Mouse (Mus musculus) liver, embryonic 16.5 days (tissue): ENCODE data around the gene Gatc. TPM values are rescaled to one million over a fixed set of nuclear protein-coding genes. Genes with fewer than 3 reads are reported as not detected.
"Not testable (repeated sequence)": the region's sequence is repeated elsewhere in the genome, so short reads cannot be mapped to it uniquely, and the experiment has no call there.

Experiments
- ATAC-seq: fragments of 200-750 bp; cut with Nextera tagmentation; 2 replicates; pipeline ENCODE4 v1.8.0; 2017; ENCODE audit warnings: low read depth, mild to moderate bottlenecking, moderate number of reproducible peaks, moderate library complexity
- H3K27ac ChIP-seq: fragments of 300-500 bp; sonication (generic); 2 replicates; pipeline ENCODE4 v1.5.1; 2014; ENCODE audit warnings: mild to moderate bottlenecking, low read length
- H3K27me3 ChIP-seq: fragments of 300-500 bp; sonication (generic); 2 replicates; pipeline ENCODE4 v1.6.1; 2014; ENCODE audit warnings: low read depth, low read length, mixed read lengths; ENCODE audit not compliant: control insufficient read depth, insufficient read depth
- H3K36me3 ChIP-seq: fragments of 300-500 bp; sonication (generic); 2 replicates; pipeline ENCODE4 v1.6.1; 2014; ENCODE audit warnings: mild to moderate bottlenecking; ENCODE audit not compliant: control insufficient read depth, insufficient read depth
- H3K4me1 ChIP-seq: fragments of 300-500 bp; sonication (generic); 2 replicates; pipeline ENCODE4 v1.6.1; 2014; ENCODE audit warnings: low read depth, low read length, mixed read lengths; ENCODE audit not compliant: control insufficient read depth
- H3K4me2 ChIP-seq: fragments of 300-500 bp; sonication (generic); 2 replicates; pipeline ENCODE4 v1.6.1; 2014; ENCODE audit warnings: low read depth, low read length, mixed read lengths
- H3K4me3 ChIP-seq: fragments of 300-500 bp; sonication (generic); 2 replicates; pipeline ENCODE4 v1.5.1; 2014; ENCODE audit warnings: low read depth, mild to moderate bottlenecking, low read length
- H3K9ac ChIP-seq: fragments of 300-500 bp; sonication (generic); 2 replicates; pipeline ENCODE4 v1.6.1; 2014; ENCODE audit warnings: low read depth, low read length
- H3K9me3 ChIP-seq: fragments of 300-500 bp; sonication (generic); replicated peaks from 2 replicates; pipeline ENCODE4 v1.6.1; 2016; ENCODE audit warnings: low read length; ENCODE audit not compliant: control insufficient read depth
- WGBS: fragments of 180-500 bp; shearing (Covaris S2); extraction: QIAGEN DNeasy Blood & Tissue Kit; methylation state at CpG from one replicate; pipeline ENCODE4 v1.1.7; 2014; ENCODE audit not compliant: insufficient replicate concordance; 5-methylcytosine and 5-hydroxymethylcytosine counted together
- polyA plus RNA-seq: library from polyadenylated mRNA; unstranded; fragments of >200 nt; fragmentation: Nextera tagmentation; extraction: Ambion mirVana; gene quantifications from 2 replicates; pipeline ENCODE4 v1.2.1, GENCODE M21; 2015

Gene Gatc
- 10.1 and 13.4 TPM in 2 replicates for polyA plus RNA-seq

DNA sequence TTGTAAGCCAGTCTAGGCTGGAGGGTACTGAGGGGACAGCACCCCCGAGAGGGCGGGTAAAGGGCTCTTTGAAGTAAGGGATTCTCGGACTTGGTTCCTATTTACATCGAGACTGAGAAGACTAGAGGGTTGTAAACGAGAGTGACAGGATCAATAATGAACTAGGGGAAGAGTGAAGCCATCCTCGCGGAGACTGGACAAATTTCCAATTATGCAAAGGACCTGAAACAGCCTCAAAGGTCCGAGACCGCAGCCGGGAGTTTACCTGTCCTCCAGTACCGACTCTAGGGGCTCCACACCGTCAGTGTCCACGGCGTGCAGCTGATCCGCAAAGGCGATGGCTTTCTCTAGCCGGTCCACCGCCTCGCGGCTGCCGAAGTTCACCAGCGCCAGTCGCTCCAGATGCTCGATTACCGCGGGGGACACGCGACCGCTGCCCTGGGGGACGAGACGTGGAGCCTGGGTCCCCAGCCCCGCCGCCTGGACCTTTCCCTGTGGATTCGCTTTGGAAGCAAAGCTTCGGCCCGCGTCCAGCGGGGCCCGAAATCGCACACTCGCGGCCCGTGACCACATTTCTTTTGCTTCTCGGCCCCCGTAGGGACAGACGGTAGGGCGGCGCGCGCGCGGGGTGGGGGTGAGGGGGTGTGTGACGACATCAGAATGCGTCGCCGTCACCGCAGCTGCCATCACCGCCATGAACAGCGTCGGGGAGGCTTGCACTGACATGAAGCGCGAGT, at the start of gene Gatc, which contains the start of gene Triap1:
Gene Gatc (minus strand): TSS at position 602 of the 737 bp plus-strand sequence.
Gene Triap1 (plus strand): TSS at position 649 of the 737 bp plus-strand sequence.
- Histone ChIP-seq H3K36me3 (peaks cover 33% of the 10 kb centered on the region), H3K4me3 (peak within 1 kb of the TSS; percentile 93), H3K27ac (peak within 1 kb of the TSS; percentile 89), H3K4me2 (peak within 1 kb of the TSS; percentile 68), H3K4me1 (peaks cover 20% of the 10 kb centered on the region), H3K9me3 (no peaks in the 10 kb centered on the region), H3K27me3 (no peaks in the 10 kb centered on the region), H3K9ac (peak within 1 kb of the TSS; percentile 96)
- WGBS, result under 1% methylated on average over 62 of the region's 62 CpGs
- peak; percentile 93 for ATAC-seq

DNA sequence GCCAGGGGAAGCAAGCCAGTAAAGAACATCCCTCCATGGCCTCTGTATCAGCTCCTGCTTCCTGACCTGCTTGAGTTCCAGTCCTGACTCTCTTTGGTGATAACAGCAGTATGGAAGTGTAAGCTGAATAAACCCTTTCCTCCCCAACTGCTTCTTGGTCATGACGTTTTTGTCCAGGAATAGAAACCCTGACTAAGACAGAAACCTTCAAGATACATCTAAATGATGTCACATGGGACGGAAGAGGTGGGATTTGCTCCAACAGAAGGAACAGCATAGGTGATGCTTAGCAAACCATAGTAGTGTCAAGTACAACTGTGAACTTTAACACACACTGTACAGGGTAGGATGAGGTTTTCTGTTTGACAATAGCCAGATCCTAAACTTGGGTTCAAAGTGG, 37.9 kb upstream of the Gatc start:
- not testable (repeated sequence) for H3K4me1 ChIP-seq, ATAC-seq, H3K4me2 ChIP-seq, H3K27ac ChIP-seq, H3K27me3 ChIP-seq, H3K9me3 ChIP-seq, H3K36me3 ChIP-seq, H3K4me3 ChIP-seq, H3K9ac ChIP-seq
- WGBS, result 40% methylated on average over 2 of the region's 2 CpGs

DNA sequence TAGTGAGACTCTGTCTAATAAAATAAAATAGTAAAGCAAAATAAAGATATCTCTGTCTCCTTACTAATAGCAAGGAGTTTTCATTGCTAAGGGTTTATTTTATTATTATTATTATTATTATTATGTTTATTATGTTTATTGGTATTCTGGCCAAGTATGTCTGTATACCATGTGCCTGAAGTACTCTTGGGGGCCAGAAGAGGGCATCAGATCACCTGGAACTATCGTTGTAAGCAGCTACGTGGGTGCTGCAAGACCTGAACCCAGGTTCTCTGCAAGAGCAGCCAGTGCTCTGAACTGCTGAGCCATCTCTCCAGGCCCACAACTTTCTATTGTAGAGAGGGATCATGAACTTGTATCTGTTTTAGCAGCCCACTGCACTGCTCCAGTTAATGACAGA, 34.5 kb upstream of the Gatc start:
- Histone ChIP-seq H3K27me3 (peaks cover 9% of the 10 kb centered on the region), H3K4me3 (no peak overlapping the region), H3K27ac (no peak overlapping the region), H3K36me3 (no peaks in the 10 kb centered on the region), H3K4me2 (no peak overlapping the region), H3K9me3 (no peaks in the 10 kb centered on the region), H3K4me1 (no peaks in the 10 kb centered on the region), H3K9ac (no peak overlapping the region)
- ATAC-seq, result no peak
- 53% methylated on average over 2 of the region's 2 CpGs for WGBS

DNA sequence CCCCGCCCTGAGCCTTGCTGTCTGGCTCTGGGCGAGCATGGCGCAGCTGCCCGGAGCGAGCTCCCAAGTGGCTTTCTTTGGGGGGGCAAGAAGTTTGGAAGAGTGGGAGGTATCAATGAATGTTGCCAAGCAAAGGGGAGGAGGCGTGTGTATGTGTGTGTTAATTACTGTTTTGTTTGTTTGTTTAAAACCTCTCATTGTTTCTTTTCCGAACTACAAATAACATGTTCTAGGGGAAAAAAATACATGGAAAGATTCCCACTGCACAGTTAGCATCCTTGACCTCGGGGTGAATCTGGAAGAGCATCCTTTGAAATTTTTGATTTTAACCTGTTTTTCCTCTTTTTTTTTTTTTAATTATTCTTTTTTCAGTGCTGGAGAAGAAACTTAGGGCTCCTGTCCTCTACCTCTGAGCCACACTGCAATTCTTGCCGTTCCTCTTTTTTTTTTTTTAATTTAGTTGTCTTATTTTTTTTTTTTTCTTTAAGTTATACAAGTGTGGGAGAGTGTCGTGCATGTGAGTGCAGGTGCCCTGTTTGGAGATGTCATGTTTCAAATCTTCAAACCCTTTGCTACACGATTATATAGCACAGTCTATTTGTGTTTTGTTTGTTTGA, 33.3 kb upstream of the Gatc start:
- Histone ChIP-seq H3K9me3 (no peaks in the 10 kb centered on the region), H3K27me3 (peaks cover 9% of the 10 kb centered on the region), H3K27ac (no peak overlapping the region), H3K4me1 (no peaks in the 10 kb centered on the region), H3K36me3 (no peaks in the 10 kb centered on the region), H3K4me2 (no peak overlapping the region), H3K9ac (no peak overlapping the region), H3K4me3 (no peak overlapping the region)
- 18% methylated on average over 11 of the region's 11 CpGs for WGBS
- no peak for ATAC-seq

DNA sequence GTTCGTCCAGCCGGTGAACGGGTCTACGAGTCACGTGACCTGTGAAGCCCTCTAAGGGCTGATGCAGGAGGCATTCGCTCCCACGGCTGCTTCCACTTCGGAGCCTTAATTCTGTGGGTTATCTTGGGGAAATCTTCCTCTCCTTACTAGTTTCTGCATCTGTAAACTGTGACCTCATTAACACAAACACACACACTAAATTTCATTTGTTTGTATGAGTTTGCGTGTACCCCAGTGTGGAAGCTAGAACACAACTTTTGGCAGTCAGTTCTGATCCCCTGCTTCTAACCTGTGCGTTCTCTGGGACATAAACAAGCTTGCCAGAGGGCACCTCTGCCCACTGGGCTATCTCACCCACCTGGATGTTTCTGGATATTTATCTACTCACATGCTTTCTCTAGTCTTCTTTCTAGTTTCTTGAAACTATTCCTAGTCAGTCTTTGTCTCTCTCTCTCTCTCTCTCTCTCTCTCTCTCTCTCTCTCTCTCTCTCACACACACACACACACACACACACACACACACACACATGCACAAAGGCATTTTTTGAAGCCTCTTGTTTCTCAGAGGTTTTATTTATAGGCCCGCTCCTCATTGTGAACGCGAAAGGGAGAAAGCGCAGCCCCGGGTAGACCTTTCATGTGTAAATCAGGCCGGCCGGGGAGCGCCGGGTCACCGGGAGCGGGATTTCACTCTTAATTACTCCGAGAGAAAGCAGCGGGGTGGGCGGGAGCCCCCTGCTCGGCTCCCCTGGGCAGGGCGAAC, 32.6 kb upstream of the Gatc start:
- Histone ChIP-seq H3K4me3 (no peak overlapping the region), H3K4me2 (no peak overlapping the region)

DNA sequence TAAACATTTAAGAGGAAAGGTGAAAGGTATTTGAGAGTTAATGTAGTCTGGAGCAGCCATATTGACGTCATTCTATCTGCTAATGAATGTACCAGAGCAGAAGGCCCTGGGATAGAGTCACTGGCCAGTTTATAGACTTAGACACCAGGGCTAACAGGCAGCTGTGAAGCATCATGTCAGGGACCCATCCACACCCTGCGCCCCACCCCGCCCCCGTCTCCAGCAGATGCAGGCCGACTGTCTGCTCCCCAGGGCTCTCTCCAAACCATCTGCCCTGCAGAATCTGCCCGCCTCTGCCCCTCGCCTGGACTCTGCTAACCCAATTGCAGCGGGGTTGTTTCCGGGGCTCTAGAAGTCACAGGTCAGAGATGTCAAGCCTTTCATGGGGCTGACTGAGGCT, 30.8 kb upstream of the Gatc start:
- no peak overlapping the region for H3K4me3 ChIP-seq
- ATAC-seq, result no peak
- H3K4me2 ChIP-seq, result no peak overlapping the region
- WGBS, result 47% methylated on average over 9 of the region's 9 CpGs
- no peak overlapping the region for H3K9ac ChIP-seq
- no peaks in the 10 kb centered on the region for H3K9me3 ChIP-seq
- H3K27me3 ChIP-seq, result peaks cover 9% of the 10 kb centered on the region
- H3K36me3 ChIP-seq, result no peaks in the 10 kb centered on the region
- H3K27ac ChIP-seq, result no peak overlapping the region
- H3K4me1 ChIP-seq, result no peaks in the 10 kb centered on the region

More for the DNA sequence above, 32.6 kb upstream of the Gatc start:
- Histone ChIP-seq H3K36me3 (no peaks in the 10 kb centered on the region), H3K4me1 (no peaks in the 10 kb centered on the region), H3K27ac (no peak overlapping the region), H3K27me3 (peaks cover 9% of the 10 kb centered on the region), H3K9ac (no peak overlapping the region), H3K9me3 (no peaks in the 10 kb centered on the region)
- no peak for ATAC-seq
- 23% methylated on average over 26 of the region's 26 CpGs for WGBS

DNA sequence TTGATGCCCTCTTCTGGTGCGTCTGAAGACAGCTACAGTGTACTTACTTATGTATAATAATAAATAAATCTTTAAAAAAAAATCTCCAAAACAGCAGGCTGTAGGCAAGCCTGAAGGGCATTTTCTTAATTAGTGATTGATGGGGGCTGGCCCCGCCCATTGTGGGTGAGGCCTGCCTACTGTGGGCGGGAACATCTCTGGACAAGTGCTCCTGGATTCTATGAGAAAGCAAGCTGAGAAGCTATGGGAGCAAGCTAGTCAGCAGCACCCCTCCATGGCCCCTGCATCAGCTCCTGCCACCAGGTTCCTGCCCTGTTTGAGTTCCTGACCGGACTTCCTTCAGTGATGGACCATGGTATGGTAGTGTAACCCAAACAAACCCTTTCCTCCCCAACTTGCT, 23.8 kb upstream of the Gatc start:
- Histone ChIP-seq H3K27ac (no peak overlapping the region), H3K9me3 (no peaks in the 10 kb centered on the region), H3K9ac (no peak overlapping the region), H3K4me2 (no peak overlapping the region), H3K36me3 (no peaks in the 10 kb centered on the region), H3K4me1 (no peaks in the 10 kb centered on the region), H3K27me3 (peaks cover 7% of the 10 kb centered on the region; the same call in 1 of the 2 replicates), H3K4me3 (no peak overlapping the region)
- ATAC-seq, result no peak
- WGBS, result 59% methylated on average over 4 of the region's 4 CpGs

DNA sequence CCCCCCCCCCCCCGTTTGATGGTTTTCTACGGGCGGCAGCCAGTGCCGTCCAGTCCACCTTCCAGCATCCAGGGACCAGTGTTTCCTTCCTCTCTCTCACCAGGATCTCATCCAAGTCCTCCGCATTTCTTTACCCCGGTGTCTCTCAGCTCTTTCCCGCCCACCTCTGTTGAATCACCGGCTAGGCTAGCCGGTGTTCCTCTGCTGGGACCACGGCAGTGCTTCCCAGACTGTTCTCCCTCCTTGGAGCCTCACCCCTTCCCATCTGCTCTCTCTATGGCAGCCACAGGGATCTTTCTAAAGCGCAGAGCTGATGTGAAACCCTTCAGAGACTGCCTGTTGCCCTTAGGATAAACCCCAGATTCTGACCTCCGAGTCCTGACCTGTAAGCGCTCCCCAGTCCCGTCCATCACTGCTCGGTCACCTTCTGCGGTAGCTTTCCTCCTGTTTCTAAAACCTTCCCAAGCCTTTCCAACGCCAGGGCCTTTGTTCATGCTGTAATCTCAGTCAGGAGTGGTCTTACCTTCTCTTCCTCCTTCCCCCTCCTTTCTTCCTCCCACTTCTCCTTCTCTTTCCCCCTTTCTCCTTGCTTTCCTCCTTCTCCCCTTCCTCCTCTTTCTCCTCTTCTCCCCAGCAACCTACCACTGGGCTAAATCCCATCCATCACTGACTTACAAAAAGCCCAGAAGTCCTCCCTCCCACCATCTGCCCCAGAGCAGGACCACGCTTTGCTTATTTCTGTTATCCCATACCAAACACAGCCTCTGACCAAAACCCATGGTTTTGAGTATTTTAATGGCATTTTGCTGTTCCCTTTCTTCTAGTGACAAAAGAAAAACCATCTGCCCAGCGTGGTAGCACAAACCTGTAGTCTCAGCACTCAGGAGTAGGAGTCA, 22.1 kb upstream of the Gatc start:
- no peaks in the 10 kb centered on the region for H3K36me3 ChIP-seq
- no peak overlapping the region for H3K9ac ChIP-seq
- no peak for ATAC-seq
- H3K27ac ChIP-seq, result no peak overlapping the region
- no peak overlapping the region for H3K4me3 ChIP-seq
- no peaks in the 10 kb centered on the region for H3K9me3 ChIP-seq
- WGBS, result 24% methylated on average over 17 of the region's 19 CpGs
- H3K4me2 ChIP-seq, result no peak overlapping the region
- no peaks in the 10 kb centered on the region; the same call in 1 of the 2 replicates for H3K4me1 ChIP-seq
- H3K27me3 ChIP-seq, result peaks cover 7% of the 10 kb centered on the region; the same call in 1 of the 2 replicates
